9 mouse cellular contexts compared by ENCODE assay signal in the genomic region with DNA sequence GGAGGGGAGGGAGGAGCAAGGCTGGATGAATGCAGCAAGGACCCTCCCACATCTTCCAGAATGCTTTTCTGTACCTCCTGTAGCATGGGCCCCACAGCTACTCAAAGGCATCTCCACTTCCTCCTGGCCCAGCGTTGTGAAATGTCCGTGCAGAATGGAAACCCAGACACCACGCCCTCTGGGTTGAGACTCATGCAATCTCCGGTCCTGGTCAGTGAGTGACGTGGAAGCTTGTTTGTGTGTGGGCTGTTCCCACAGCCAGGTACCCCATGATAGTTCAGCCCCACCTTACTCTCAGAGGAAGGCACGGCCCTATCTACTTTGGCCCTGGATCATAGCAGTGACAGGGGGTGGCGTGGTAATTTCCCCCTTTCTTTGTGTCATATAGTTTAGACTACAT.
DNase-seq lines count a peak whose midpoint lies in the region; ATAC-seq lines count a peak whose summit lies in the region.
"Had no signal": no experiment of that assay in that cellular context is flagged by ENCODE, and none has a peak within 500 bp of the region (broad histone marks: within the 10 kb centered on the region; RNA-seq: fewer than 3 reads in every experiment).

No protein-coding gene starts in this region.

- no peak overlapping the region for H3K4me3 ChIP-seq in stomach, embryonic 14.5 days (ENCODE audit: low read depth, low read length)

- WGBS in stomach, embryonic 14.5 days, result 45% methylated on average over 7 of the region's 7 CpGs

- no peaks in the 10 kb centered on the region for H3K27me3 ChIP-seq in stomach, embryonic 14.5 days (ENCODE audit: control insufficient read depth, insufficient read depth, low read length)

- peak; percentile 32 for DNase-seq in layer of hippocampus, adult 11-12 months (ENCODE audit: low spot score)
- no peak for DNase-seq in layer of hippocampus, postnatal 36 days
- DNase-seq in induced T-regulatory cell, adult 2 months (ENCODE audit: low read depth), result peak; percentile 47
- DNase-seq in lung, postnatal 14 days, result peak; percentile 41
- no peak for DNase-seq in gastrocnemius, postnatal 10 days
- DNase-seq in cerebellum, adult 11-12 months, result no peak
- no peak for DNase-seq in right cerebral cortex, postnatal 4 days
- DNase-seq: kidney, postnatal 14 days had no signal

- no peak overlapping the region for H3K9ac ChIP-seq in stomach, embryonic 14.5 days (replicated peaks; ENCODE audit: low read depth, low read length)

- H3K4me1 ChIP-seq in stomach, embryonic 14.5 days (ENCODE audit: control insufficient read depth, insufficient read depth, low read length), result no peaks in the 10 kb centered on the region

- no peak overlapping the region for H3K4me2 ChIP-seq in stomach, embryonic 14.5 days (replicated peaks; ENCODE audit: low read depth, low read length)

- no peaks in the 10 kb centered on the region for H3K9me3 ChIP-seq in stomach, embryonic 14.5 days (ENCODE audit: control insufficient read depth, low read depth, low read length)

- no peak overlapping the region for H3K27ac ChIP-seq in stomach, embryonic 14.5 days (ENCODE audit: low read length)

- ATAC-seq in stomach, embryonic 14.5 days (ENCODE audit: insufficient number of reproducible peaks, insufficient read depth, low FRiP score, low read depth), result peak; percentile 56

- H3K36me3 ChIP-seq in stomach, embryonic 14.5 days (ENCODE audit: control insufficient read depth, insufficient read depth, low read length), result no peaks in the 10 kb centered on the region

Comparison
In these comparisons a context has a peak if more than half of its experiments do, and no peak if none do; other contexts are left out.
1. DNase-seq: peak in layer of hippocampus, adult 11-12 months (single experiment), induced T-regulatory cell, adult 2 months (single experiment) and lung, postnatal 14 days (single experiment); none in layer of hippocampus, postnatal 36 days (0 of 2), gastrocnemius, postnatal 10 days (single experiment), cerebellum, adult 11-12 months (single experiment) and right cerebral cortex, postnatal 4 days (single experiment).